Mouse (Mus musculus): Measurements from ENCODE around the gene Med16. TPM values are rescaled to one million over a fixed set of nuclear protein-coding genes. Genes with fewer than 3 reads are reported as not detected.

Med16 gene
- polyA plus RNA-seq, 1 experiment, result 103 TPM

GRCm38 (mm10) chr10:79924998-79925784, 16.5 kb upstream of the Med16 start:
- H3K4me3 ChIP-seq (ENCODE audit: control insufficient read depth, insufficient read depth, low read length), result no peak overlapping the region
- TF ChIP-seq POLR2A (IDR thresholded peaks at IDR 0.05; ENCODE audit: control insufficient read depth, extremely low read depth, insufficient read depth, low read length, poor library complexity) (no peak), CTCF (IDR thresholded peaks at IDR 0.05; ENCODE audit: borderline replicate concordance, control insufficient read depth, extremely low read depth, insufficient read depth, low read length, poor library complexity) (peak; percentile 100)
- H3K4me1 ChIP-seq (replicated peaks; ENCODE audit: control insufficient read depth, insufficient read depth, low read length), result peaks cover 26% of the 10 kb centered on the region
- peak; percentile 93 for DNase-seq
- no peaks in the 10 kb centered on the region for H3K36me3 ChIP-seq (ENCODE audit: control insufficient read depth, insufficient read depth, low read length)
- H3K27me3 ChIP-seq (ENCODE audit: control insufficient read depth, insufficient read depth, low read length), result no peaks in the 10 kb centered on the region; the same call in 1 of the 2 replicates
- 25% methylated on average over 29 of the region's 29 CpGs for WGBS
- H3K27ac ChIP-seq (ENCODE audit: control insufficient read depth, insufficient read depth, low read length), result no peak overlapping the region

GRCm38 (mm10) chr10:79921572-79921971, 12.8 kb upstream of the Med16 start:
- Histone ChIP-seq H3K4me1 (replicated peaks; ENCODE audit: control insufficient read depth, insufficient read depth, low read length) (peaks cover 27% of the 10 kb centered on the region), H3K36me3 (ENCODE audit: control insufficient read depth, insufficient read depth, low read length) (no peaks in the 10 kb centered on the region), H3K4me3 (ENCODE audit: control insufficient read depth, insufficient read depth, low read length) (no peak overlapping the region), H3K27ac (ENCODE audit: control insufficient read depth, insufficient read depth, low read length) (no peak overlapping the region), H3K27me3 (ENCODE audit: control insufficient read depth, insufficient read depth, low read length) (no peaks in the 10 kb centered on the region; the same call in 1 of the 2 replicates)
- no peak for DNase-seq
- 24% methylated on average over 34 of the region's 34 CpGs for WGBS
- TF ChIP-seq CTCF (IDR thresholded peaks at IDR 0.05; ENCODE audit: borderline replicate concordance, control insufficient read depth, extremely low read depth, insufficient read depth, low read length, poor library complexity) (no peak), POLR2A (IDR thresholded peaks at IDR 0.05; ENCODE audit: control insufficient read depth, extremely low read depth, insufficient read depth, low read length, poor library complexity) (no peak)

GRCm38 (mm10) chr10:79920958-79921535, 12.3 kb upstream of the Med16 start, which contains the start of gene R3hdm4:
Gene R3hdm4, minus strand, starts transcription at chr10:79921208.
- DNase-seq, result no peak
- H3K27ac ChIP-seq (ENCODE audit: control insufficient read depth, insufficient read depth, low read length), result no peak within 1 kb of the TSS
- H3K27me3 ChIP-seq (ENCODE audit: control insufficient read depth, insufficient read depth, low read length), result no peaks in the 10 kb centered on the region; the same call in 1 of the 2 replicates
- no peaks in the 10 kb centered on the region for H3K36me3 ChIP-seq (ENCODE audit: control insufficient read depth, insufficient read depth, low read length)
- no peak within 1 kb of the TSS for H3K4me3 ChIP-seq (ENCODE audit: control insufficient read depth, insufficient read depth, low read length)
- H3K4me1 ChIP-seq (replicated peaks; ENCODE audit: control insufficient read depth, insufficient read depth, low read length), result peaks cover 28% of the 10 kb centered on the region
- 19% methylated on average over 41 of the region's 41 CpGs for WGBS
- TF ChIP-seq POLR2A (IDR thresholded peaks at IDR 0.05; ENCODE audit: control insufficient read depth, extremely low read depth, insufficient read depth, low read length, poor library complexity), result no peak
- 0 out of 2 replicates have a peak, but pooled peaks have one; percentile 26 for TF ChIP-seq CTCF (IDR thresholded peaks at IDR 0.05; ENCODE audit: borderline replicate concordance, control insufficient read depth, extremely low read depth, insufficient read depth, low read length, poor library complexity)

DNA sequence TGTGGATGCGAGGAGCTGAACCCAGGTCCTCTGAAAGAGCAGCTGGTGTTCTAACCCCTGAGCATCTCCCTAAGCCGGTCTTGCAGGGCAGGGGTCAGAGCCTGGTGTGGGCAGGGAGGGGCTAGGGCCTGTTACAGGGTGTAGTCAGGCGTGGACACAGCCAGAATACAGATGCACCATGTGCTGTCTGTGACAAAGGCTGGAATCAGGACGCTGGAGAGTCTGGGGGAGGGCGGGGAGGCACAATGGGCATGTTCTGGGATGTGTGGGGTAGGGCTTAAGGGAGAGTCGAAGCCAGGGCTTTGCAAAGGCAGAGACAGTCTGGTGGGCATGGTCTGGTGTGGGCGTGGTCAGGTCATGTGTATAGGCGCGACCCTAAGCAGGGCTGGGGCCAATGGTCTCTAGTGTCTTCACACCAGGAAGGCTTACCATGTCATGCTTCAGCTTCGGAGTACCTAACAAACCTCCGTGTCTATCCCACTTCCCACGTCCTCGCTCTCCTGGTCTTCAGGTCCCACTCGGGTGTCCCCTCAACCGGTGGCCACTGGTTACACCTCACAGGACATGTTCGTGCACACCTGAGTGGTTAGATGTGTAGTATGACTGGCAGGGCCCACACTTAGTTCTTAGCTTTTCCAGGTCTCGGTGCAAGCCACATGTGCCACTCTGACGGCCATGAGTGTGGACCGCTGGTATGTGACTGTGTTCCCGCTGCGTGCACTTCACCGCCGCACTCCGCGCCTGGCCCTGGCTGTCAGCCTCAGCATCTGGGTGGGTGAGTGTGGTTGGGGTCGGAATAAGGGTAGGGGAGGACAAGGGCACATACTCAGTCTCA, 11.6 kb upstream of the Med16 start:
- no peak overlapping the region for H3K27ac ChIP-seq (ENCODE audit: control insufficient read depth, insufficient read depth, low read length)
- no peaks in the 10 kb centered on the region for H3K36me3 ChIP-seq (ENCODE audit: control insufficient read depth, insufficient read depth, low read length)
- H3K27me3 ChIP-seq (ENCODE audit: control insufficient read depth, insufficient read depth, low read length), result no peaks in the 10 kb centered on the region; the same call in 1 of the 2 replicates
- TF ChIP-seq POLR2A (IDR thresholded peaks at IDR 0.05; ENCODE audit: control insufficient read depth, extremely low read depth, insufficient read depth, low read length, poor library complexity), result no peak
- TF ChIP-seq CTCF (IDR thresholded peaks at IDR 0.05; ENCODE audit: borderline replicate concordance, control insufficient read depth, extremely low read depth, insufficient read depth, low read length, poor library complexity), result no peak
- WGBS, result 58% methylated on average over 26 of the region's 26 CpGs
- no peak overlapping the region for H3K4me3 ChIP-seq (ENCODE audit: control insufficient read depth, insufficient read depth, low read length)
- H3K4me1 ChIP-seq (replicated peaks; ENCODE audit: control insufficient read depth, insufficient read depth, low read length), result peaks cover 28% of the 10 kb centered on the region
- no peak for DNase-seq

DNA sequence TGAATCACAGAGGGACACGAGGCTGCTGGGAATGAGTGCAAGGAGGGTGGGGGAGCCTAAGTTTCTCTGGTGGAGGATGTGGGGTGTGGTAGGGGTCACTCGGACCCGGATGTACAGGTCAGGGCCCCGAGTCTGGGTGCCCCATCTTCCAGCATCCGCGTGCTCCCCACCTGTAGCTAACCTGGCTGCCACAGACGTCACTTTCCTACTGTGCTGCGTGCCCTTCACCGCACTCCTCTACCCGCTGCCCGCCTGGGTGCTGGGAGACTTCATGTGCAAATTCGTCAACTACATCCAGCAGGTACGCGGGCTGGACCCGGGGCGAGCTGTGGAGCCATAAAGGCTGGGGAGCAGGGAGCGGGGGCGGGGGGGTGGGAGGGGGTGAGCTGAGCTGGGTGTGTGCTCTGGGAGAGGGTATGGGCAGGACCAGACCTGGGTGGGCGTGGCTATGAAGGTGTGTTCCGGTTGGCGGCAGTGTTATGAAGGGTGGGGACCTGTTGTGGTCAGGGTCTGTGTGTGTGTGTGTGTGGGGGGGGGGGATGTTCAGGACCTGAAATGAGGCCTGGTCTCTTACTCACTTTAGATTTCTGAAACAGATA, 10.6 kb upstream of the Med16 start:
- Histone ChIP-seq H3K36me3 (ENCODE audit: control insufficient read depth, insufficient read depth, low read length) (no peaks in the 10 kb centered on the region), H3K27me3 (ENCODE audit: control insufficient read depth, insufficient read depth, low read length) (no peaks in the 10 kb centered on the region; the same call in 1 of the 2 replicates), H3K4me1 (replicated peaks; ENCODE audit: control insufficient read depth, insufficient read depth, low read length) (peaks cover 38% of the 10 kb centered on the region), H3K4me3 (ENCODE audit: control insufficient read depth, insufficient read depth, low read length) (no peak overlapping the region), H3K27ac (ENCODE audit: control insufficient read depth, insufficient read depth, low read length) (no peak overlapping the region)
- no peak for DNase-seq
- WGBS, result 42% methylated on average over 21 of the region's 21 CpGs
- no peak for TF ChIP-seq CTCF (IDR thresholded peaks at IDR 0.05; ENCODE audit: borderline replicate concordance, control insufficient read depth, extremely low read depth, insufficient read depth, low read length, poor library complexity)
- no peak for TF ChIP-seq POLR2A (IDR thresholded peaks at IDR 0.05; ENCODE audit: control insufficient read depth, extremely low read depth, insufficient read depth, low read length, poor library complexity)

Measured in thymus, adult 2 months (tissue).